Mouse (Mus musculus): ENCODE measurements around the gene Fbxo17.

DNA sequence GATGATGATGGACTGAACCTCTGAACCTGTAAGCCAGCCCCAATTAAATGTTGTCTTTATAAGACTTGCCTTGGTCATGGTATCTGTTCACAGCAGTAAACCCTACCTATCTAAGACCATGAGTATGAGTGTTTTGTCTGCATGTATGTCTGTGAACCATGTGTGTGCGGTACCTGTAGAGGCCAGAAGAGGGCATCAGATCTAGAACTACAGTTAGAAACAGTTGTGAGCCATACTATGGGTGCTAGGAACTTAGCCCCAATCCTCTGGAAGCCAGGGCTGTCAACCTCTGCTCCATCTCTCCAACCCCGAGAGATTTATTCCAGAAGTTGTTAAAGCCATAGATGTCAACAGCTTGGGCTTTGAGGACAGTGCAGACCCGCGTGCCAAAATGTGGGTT, 16.3 kb upstream of the Fbxo17 start:
- no peak for TF ChIP-seq GATA1 (IDR thresholded peaks at IDR 0.05; ENCODE audit: borderline replicate concordance, low read length)
- TF ChIP-seq FLI1 (IDR thresholded peaks at IDR 0.05; ENCODE audit: low read length) = no peak

Data from megakaryocyte, embryonic 14.5 days (primary cell).